ENCODE assay signal across 17 mouse cellular contexts in the genomic region with DNA sequence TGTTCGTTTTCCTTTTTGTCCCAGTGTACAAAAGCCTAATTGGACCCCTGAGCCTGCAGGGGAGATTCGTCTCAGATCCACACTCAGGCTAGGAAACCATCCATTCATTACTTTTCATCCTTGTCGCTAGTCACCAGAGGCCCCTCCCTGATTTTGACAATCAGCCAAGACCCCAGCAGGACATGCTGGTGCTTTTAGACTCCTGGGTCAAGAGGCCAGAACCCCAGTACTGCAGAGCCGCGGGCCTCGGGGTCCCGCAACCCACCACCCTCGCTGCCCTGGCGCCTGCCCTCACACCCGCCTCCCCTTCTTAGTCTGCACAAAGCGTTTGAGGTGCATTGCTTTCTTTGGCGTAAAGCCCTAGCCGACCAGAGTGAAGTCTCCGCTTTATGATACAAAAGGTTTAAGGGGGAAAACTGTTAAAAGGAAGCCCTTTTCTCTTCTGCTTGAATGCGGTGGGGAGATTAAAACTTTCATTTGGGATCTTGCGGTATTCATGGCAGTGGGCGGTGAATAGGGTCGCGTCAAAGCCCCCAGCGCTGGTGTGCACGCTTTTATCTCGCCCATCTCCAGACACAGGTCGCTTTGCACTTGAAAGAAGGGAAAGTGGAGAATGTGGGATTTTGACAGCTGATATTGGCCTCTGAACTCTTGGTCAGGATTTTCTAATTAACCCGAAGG. TPM values are rescaled to one million over a fixed set of nuclear protein-coding genes. Genes with fewer than 3 reads are reported as not detected.
A peak's percentile ranks its signal among the peaks of the same experiment; 100 is the strongest.
DNase-seq lines count a peak whose midpoint lies in the region; ATAC-seq and TF ChIP-seq lines count a peak whose summit lies in the region.
"Had no signal": no experiment of that assay in that cellular context is flagged by ENCODE, and none has a peak within 500 bp of the region (broad histone marks: within the 10 kb centered on the region; RNA-seq: fewer than 3 reads in every experiment).

No protein-coding gene starts in this region.

- no peak for TF ChIP-seq CTCF in kidney, adult 2 months (conservative IDR thresholded peaks at IDR 0.05; ENCODE audit: insufficient read depth, insufficient read length, low read depth, low read length)

- WGBS in heart, embryonic 10.5 days: 5% methylated on average over 24 of the region's 24 CpGs
- 2% methylated on average over 24 of the region's 24 CpGs for WGBS in kidney, embryonic 16.5 days
- WGBS in kidney, adult 2 months: 3% methylated on average over 24 of the region's 24 CpGs
- WGBS in forebrain, embryonic 14.5 days: under 1% methylated on average over 24 of the region's 24 CpGs
- WGBS in intestine, embryonic 15.5 days: 5% methylated on average over 24 of the region's 24 CpGs

- peaks cover 11% of the 10 kb centered on the region for H3K4me1 ChIP-seq in heart, embryonic 10.5 days
- H3K4me1 ChIP-seq in kidney, embryonic 16.5 days (ENCODE audit: insufficient read depth, low read length): peaks cover 11% of the 10 kb centered on the region; the same call in 1 of the 2 replicates
- H3K4me1 ChIP-seq in kidney, adult 2 months (ENCODE audit: control insufficient read depth, insufficient read depth, low read length): no peaks in the 10 kb centered on the region
- H3K4me1 ChIP-seq in forebrain, embryonic 14.5 days (ENCODE audit: control insufficient read depth, insufficient read depth, low read length): no peaks in the 10 kb centered on the region; the same call in 1 of the 2 replicates
- H3K4me1 ChIP-seq in intestine, embryonic 15.5 days (replicated peaks): no peaks in the 10 kb centered on the region
- H3K4me1 ChIP-seq: hindbrain, embryonic 13.5 days had no signal

- H3K36me3 ChIP-seq in heart, embryonic 10.5 days: no peaks in the 10 kb centered on the region
- H3K36me3 ChIP-seq in kidney, embryonic 16.5 days (ENCODE audit: insufficient read depth, low read length): no peaks in the 10 kb centered on the region
- no peaks in the 10 kb centered on the region for H3K36me3 ChIP-seq in kidney, adult 2 months (ENCODE audit: control insufficient read depth, insufficient read depth, low read length)
- H3K36me3 ChIP-seq in forebrain, embryonic 14.5 days (ENCODE audit: control insufficient read depth, insufficient read depth, low read length): no peaks in the 10 kb centered on the region
- H3K36me3 ChIP-seq in intestine, embryonic 15.5 days: no peaks in the 10 kb centered on the region
- H3K36me3 ChIP-seq: hindbrain, embryonic 13.5 days had no signal

- ATAC-seq in kidney, embryonic 16.5 days (ENCODE audit: low FRiP score, low TSS enrichment): no peak
- ATAC-seq in forebrain, embryonic 14.5 days: peak; percentile 69
- no peak for ATAC-seq in intestine, embryonic 15.5 days

- H3K4me3 ChIP-seq in heart, embryonic 10.5 days: peak overlapping the region; percentile 45
- H3K4me3 ChIP-seq in kidney, embryonic 16.5 days (ENCODE audit: low read length): peak overlapping the region; percentile 18
- H3K4me3 ChIP-seq in kidney, adult 2 months (ENCODE audit: insufficient read depth, low read depth, low read length): no peak overlapping the region
- no peak overlapping the region for H3K4me3 ChIP-seq in forebrain, embryonic 14.5 days (ENCODE audit: low read depth, low read length)
- no peak overlapping the region for H3K4me3 ChIP-seq in intestine, embryonic 15.5 days (replicated peaks)
- H3K4me3 ChIP-seq: hindbrain, embryonic 13.5 days had no signal

- peak overlapping the region; percentile 34 for H3K4me2 ChIP-seq in kidney, embryonic 16.5 days (replicated peaks; ENCODE audit: low read depth, low read length)
- H3K4me2 ChIP-seq in forebrain, embryonic 14.5 days (ENCODE audit: low read length): peak overlapping the region; percentile 12; the same call in 1 of the 2 replicates
- no peak overlapping the region for H3K4me2 ChIP-seq in intestine, embryonic 15.5 days (replicated peaks)
- H3K4me2 ChIP-seq: hindbrain, embryonic 13.5 days had no signal

- no peak overlapping the region for H3K9ac ChIP-seq in kidney, embryonic 16.5 days (replicated peaks; ENCODE audit: low read length)
- H3K9ac ChIP-seq in forebrain, embryonic 14.5 days (ENCODE audit: low read length): no peak overlapping the region
- H3K9ac ChIP-seq in intestine, embryonic 15.5 days: no peak overlapping the region
- H3K9ac ChIP-seq: hindbrain, embryonic 13.5 days had no signal

- H3K27me3 ChIP-seq in heart, embryonic 10.5 days (ENCODE audit: insufficient read depth, poor library complexity, severe bottlenecking): peaks cover 62% of the 10 kb centered on the region
- H3K27me3 ChIP-seq in kidney, embryonic 16.5 days (ENCODE audit: insufficient read depth, low read length): peaks cover 38% of the 10 kb centered on the region
- H3K27me3 ChIP-seq in kidney, adult 2 months (replicated peaks; ENCODE audit: control insufficient read depth, insufficient read depth, low read length): no peaks in the 10 kb centered on the region; the same call in 1 of the 2 replicates
- peaks cover 27% of the 10 kb centered on the region; the same call in 1 of the 2 replicates for H3K27me3 ChIP-seq in forebrain, embryonic 14.5 days (replicated peaks; ENCODE audit: control insufficient read depth, insufficient read depth, low read length)
- peaks cover 14% of the 10 kb centered on the region for H3K27me3 ChIP-seq in intestine, embryonic 15.5 days (replicated peaks)

- TF ChIP-seq POLR2A in kidney, adult 2 months (IDR thresholded peaks at IDR 0.05; ENCODE audit: low read depth, low read length): no peak

- H3K9me3 ChIP-seq in heart, embryonic 10.5 days: no peaks in the 10 kb centered on the region
- no peaks in the 10 kb centered on the region for H3K9me3 ChIP-seq in kidney, embryonic 16.5 days (ENCODE audit: low read length)
- no peaks in the 10 kb centered on the region for H3K9me3 ChIP-seq in forebrain, embryonic 14.5 days (replicated peaks; ENCODE audit: control insufficient read depth, low read length)
- no peaks in the 10 kb centered on the region for H3K9me3 ChIP-seq in intestine, embryonic 15.5 days
- H3K9me3 ChIP-seq: hindbrain, embryonic 13.5 days had no signal

- no peak for DNase-seq in heart, embryonic 10.5 days (ENCODE audit: low spot score)
- DNase-seq in heart, postnatal 25 days (ENCODE audit: low spot score): no peak
- DNase-seq in kidney, adult 2 months: no peak
- peak; percentile 52 for DNase-seq in embryo, embryonic 10.5 days (ENCODE audit: low spot score)
- peak; percentile 48 for DNase-seq in forebrain, embryonic 14.5 days (ENCODE audit: low spot score)
- DNase-seq in right cerebral cortex, postnatal 25 days: no peak
- DNase-seq: kidney, postnatal 4 days; left cerebral cortex, postnatal 4 days; retina, postnatal 1 day; thymus, postnatal 36 days had no signal

- no peak overlapping the region for H3K27ac ChIP-seq in heart, embryonic 10.5 days
- no peak overlapping the region for H3K27ac ChIP-seq in kidney, embryonic 16.5 days (ENCODE audit: low read length)
- no peak overlapping the region for H3K27ac ChIP-seq in kidney, adult 2 months (ENCODE audit: insufficient read depth, low read depth, low read length)
- no peak overlapping the region for H3K27ac ChIP-seq in forebrain, embryonic 14.5 days (ENCODE audit: low read depth, low read length)
- H3K27ac ChIP-seq in intestine, embryonic 15.5 days: no peak overlapping the region
- H3K27ac ChIP-seq: hindbrain, embryonic 13.5 days; macrophage had no signal

- intact Hi-C loops in heart, postnatal 25 days (cut with DNase I): no loop called here

RNA-seq across cellular contexts. Expression of gene Dbx1, which starts 25.3 kb away (rescaled TPM):
- 0.06 TPM in 1 of 2 replicates, not detected in the other for polyA plus RNA-seq in heart, embryonic 10.5 days (2016; fragmentation: Nextera tagmentation; extraction: Ambion mirVana)
- total RNA-seq in heart, postnatal 25 days (2021): not detected
- polyA plus RNA-seq in kidney, embryonic 16.5 days (2015; fragmentation: Nextera tagmentation; extraction: Ambion mirVana): not detected in 2 replicates
- polyA plus RNA-seq in kidney, adult 2 months (2012; rRNA removed): not detected in 2 replicates
- 3.2 and 3.8 TPM in 2 replicates for polyA plus RNA-seq in forebrain, embryonic 14.5 days (2014; fragmentation: Nextera tagmentation; extraction: Ambion mirVana)
- polyA plus RNA-seq in intestine, embryonic 15.5 days (2015; fragmentation: Nextera tagmentation; extraction: Ambion mirVana): not detected in 2 replicates
- total RNA-seq: adrenal gland, adult 18-20 months; common myeloid progenitor, adult 5-6 weeks; left cerebral cortex, postnatal 4 days had no signal
- polyA plus RNA-seq: C2C12, macrophage had no signal

Comparison
In these comparisons a context has a peak if more than half of its experiments do, and no peak if none do; other contexts are left out.
1. H3K4me3 ChIP-seq: peak in heart, embryonic 10.5 days (single experiment) and kidney, embryonic 16.5 days (single experiment); none in kidney, adult 2 months (single experiment), forebrain, embryonic 14.5 days (single experiment) and intestine, embryonic 15.5 days (single experiment).
2. DNase-seq: peak in embryo, embryonic 10.5 days (single experiment) and forebrain, embryonic 14.5 days (single experiment); none in heart, embryonic 10.5 days (single experiment), heart, postnatal 25 days (single experiment), kidney, adult 2 months (single experiment) and right cerebral cortex, postnatal 25 days (single experiment).